Mouse (Mus musculus) right cerebral cortex, postnatal 10 days (tissue): Measurements from ENCODE around the gene Zfp282.

Source experiments
- DNase-seq, 2 experiments: peaks; one replicate each; pipeline ENCODE4 v3.0.0; 2021; ENCODE audit warnings: low spot score in 2 of 2

The Zfp282 gene

DNA sequence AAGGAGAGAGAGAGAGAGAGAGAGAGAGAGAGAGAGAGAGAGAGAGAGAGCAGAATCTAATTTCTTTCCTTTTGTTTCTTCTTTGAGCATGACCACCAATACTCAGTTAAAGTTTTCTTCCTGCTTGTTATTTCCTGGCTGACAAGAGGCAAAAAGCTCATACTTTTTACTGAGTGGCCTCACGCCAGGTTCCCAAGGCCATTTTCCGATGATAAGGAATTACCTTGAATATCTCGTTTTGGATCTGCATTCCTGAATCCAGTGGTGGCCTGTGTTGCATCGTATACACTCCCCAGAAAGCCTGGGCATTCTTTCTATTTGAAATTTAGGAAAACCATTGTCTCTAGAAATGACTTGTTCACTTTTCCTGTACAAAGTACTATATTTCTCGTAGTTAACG, 22.4 kb downstream of the Zfp282 start:
- no peak for DNase-seq

DNA sequence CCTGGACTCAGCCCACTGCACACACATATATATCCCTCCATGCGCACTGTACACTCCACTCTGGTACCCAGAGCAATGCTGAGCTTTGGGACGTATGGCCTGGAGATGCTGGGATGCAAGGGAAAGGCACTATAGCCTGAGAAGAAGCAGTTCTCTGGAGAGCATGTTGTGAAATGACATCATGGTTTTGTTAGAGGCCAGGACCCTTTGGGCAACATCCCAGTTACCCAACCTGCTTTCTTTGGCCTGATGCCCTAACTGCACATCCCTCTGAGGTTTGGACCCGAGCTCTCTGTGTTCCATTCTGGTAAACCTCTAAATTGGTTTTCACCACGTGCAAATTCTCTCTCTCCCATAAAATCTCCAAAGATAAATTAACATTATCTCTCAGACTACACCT, 26.6 kb downstream of the Zfp282 start:
- DNase-seq = no peak

DNA sequence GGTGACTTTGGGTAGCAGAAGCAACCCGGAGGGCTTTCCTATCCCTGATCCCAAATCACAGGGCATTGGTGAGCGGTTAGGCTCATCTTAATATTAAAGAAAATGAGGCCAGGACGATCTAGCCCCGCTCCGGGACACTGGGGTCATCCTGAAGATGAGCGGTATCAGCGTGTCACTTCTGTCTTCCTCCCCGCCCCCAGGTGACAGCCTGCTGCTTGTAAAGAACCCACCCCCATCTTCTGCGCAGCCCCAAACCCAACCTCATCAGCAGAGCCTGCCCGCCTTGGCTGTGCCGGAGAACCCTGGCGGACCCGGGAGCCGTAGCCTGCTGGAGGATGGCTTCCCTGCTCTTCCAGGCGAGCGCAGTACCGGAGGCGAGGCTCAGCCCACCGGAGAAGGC, 27.4 kb downstream of the Zfp282 start:
- no peak for DNase-seq

DNA sequence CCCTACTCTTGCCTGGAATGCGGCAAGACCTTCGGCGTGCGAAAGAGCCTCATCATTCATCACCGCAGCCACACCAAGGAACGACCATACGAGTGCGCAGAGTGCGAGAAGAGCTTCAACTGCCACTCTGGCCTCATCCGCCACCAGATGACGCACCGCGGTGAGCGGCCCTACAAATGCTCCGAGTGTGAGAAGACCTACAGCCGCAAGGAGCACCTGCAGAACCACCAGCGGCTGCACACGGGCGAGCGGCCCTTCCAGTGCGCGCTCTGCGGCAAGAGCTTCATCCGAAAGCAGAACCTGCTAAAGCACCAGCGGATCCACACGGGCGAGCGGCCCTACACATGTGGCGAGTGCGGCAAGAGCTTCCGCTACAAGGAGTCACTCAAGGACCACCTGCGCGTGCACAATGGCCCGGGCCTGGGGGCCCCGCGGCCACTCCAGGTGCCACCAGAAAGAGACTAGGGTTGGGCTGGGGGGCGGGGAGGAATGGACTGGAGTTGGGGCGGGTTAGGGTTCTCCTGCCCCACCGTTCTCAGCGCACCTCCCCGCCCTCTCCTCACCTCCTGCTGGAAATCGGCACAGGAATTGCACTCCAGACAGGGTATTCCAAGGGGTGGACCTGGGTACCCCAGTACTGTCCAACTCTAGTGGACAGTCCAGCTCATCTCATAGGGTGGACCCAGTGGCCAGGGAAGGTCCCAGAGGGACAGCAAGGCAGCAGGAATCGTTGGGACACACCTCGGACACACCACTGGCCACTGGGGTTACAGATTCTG, 28.1 kb downstream of the Zfp282 start:
- no peak for DNase-seq

DNA sequence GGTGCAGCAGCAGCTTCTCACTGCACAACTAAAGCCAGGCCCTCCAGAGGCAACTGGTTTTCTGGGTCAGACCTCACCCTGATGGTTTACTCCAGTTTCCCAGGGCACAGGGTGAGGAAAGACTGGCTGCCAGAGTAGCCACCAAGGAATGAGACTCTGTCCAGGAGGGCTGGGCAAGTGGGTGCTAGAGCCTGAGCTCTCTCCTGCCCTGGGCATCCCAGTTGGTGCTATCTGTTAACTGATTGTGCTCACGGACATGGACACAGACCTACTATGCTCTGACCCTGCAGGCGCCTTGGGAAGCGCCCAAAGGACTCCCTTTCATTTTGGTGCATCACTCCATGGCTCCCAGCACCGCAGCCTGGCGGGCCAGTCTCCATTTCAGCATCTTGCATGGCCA, 29.3 kb downstream of the Zfp282 start:
- no peak for DNase-seq

DNA sequence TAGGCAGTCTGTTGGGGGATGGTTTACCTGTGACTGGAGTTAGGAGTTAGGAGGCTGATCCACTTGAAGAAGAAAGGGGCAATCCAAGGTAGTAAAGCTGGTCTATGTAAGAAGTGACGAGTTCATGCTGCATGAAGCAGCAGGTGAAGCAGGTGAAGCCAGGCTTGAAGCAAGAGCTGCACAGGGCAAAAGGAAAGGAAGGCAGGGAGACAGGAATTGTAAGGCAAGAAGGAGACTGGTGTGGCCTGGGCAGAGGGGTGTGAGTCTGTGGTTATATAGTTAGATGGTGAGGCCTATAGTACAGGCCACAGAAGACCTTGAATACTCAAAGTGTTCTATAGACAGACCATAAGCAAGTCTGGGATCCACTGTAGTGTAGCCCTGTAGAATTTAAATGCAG, 32.0 kb downstream of the Zfp282 start:
- no peak for DNase-seq

DNA sequence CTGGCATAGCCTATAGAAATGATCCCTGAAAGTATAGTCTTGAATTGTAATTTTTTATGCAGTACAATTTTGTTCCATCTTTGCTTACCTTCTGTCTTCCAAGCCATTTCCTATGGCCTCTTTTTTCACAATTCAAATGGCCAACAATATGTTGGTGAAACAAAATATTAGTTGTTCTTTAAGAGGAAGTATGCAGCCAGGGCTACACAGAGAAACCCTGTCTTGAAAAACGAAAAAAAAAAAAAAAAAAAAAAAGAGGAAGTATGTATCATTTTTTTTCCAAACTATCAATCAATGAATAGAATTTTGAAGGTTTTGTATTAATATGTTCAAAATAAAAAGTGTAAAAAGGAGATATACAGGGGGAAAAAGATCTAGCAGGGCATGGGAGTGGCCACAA, 34.6 kb downstream of the Zfp282 start:
- no peak for DNase-seq

DNA sequence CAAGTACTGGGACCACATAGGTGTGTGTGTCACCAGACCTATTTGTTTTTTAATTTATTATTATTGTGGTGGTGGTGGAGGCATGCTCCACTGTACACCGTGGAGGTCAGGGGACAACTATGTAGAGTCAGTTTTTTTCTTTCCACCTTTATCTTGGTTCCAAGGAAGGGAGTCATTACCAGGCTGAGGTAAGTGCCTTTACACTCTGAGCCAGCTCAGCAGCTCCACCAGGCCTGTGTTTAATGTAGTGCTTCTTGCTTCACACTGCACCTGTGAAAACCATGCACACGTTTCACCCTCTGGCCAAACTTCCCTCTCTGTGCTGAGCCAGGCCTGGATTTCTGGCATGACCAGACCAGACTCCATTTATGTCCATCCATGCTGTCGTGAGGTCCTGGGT, 36.0 kb downstream of the Zfp282 start:
- DNase-seq = no peak

DNA sequence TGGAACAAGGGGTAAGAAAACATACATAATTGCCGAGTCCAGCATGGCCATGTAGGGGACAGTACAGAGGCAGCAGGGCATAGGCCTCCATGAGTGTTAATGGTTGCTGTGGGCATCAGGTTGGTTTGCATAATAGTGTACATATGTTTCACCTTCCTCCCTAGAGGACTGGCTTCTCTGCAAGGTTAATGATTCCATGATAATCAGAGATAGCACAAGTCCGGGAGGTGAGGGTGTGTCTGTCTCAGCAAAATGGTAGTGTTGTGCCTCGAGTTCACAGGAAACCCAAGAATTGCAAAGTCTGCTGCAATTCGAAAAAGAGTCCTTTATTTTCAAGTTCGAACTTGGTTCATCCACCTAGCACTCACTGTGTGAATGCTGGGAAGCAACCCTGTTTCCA, 40.0 kb downstream of the Zfp282 start:
- DNase-seq = no peak

DNA sequence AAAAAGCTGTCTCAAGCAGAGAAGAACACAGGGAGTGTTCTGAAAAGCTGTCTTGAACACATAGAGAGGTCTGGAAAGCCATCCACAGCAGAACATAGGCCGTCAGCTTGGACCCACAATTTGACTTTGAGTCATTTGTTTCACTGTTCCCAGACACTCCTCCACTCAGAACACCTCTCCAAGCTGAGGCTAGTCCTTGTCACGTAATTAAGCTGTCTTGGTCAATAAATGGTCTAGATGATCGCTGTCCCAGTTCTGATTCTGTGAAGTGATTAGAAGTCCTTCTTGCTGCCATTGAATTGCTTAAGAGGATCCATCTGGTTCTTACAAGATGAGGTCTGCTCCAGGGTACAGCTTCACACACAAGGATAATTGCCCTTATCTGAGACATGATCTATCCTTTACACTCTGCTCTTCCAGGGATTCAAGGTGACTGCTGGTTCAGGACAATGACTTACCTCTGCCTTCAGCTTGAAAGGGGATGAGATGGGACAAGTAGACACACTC, 41.8 kb downstream of the Zfp282 start:
- no peak for DNase-seq

DNA sequence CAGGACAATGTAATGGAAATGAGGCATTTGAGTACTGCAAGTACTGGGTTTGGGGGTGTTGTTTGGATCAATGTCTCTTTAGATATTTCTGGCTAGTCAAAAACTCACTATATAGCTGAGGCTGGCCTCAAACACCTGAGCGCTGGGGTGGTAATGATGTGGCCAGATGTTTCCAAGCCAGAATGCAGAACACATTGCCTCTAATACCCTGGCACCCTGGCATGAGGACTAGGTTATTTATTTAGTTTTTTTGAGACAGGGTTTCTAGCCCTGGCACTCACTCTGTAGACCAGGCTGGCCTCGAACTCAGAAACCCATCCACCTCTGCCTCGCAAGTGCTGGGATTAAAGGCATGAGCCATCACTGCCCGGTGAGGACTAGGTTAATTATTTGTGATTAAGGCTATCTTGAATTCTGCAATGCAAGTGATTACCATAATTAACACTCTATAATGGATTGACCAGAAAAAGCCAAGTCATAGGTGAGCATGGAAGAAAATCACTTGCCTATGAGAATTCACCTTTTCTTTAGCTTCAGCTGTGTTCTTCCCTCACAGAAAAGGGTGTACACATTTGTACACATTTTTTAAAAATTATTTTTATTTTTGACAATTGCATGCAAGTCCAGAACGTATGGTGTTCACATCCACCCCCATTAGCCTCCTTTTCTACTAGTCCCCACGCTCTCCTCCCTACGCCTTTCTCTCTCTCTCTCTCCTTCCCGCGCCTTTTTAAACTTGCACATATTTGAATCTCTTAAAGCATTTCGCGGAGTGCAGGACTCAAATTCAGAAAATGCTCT, 42.8 kb downstream of the Zfp282 start:
- DNase-seq = no peak

DNA sequence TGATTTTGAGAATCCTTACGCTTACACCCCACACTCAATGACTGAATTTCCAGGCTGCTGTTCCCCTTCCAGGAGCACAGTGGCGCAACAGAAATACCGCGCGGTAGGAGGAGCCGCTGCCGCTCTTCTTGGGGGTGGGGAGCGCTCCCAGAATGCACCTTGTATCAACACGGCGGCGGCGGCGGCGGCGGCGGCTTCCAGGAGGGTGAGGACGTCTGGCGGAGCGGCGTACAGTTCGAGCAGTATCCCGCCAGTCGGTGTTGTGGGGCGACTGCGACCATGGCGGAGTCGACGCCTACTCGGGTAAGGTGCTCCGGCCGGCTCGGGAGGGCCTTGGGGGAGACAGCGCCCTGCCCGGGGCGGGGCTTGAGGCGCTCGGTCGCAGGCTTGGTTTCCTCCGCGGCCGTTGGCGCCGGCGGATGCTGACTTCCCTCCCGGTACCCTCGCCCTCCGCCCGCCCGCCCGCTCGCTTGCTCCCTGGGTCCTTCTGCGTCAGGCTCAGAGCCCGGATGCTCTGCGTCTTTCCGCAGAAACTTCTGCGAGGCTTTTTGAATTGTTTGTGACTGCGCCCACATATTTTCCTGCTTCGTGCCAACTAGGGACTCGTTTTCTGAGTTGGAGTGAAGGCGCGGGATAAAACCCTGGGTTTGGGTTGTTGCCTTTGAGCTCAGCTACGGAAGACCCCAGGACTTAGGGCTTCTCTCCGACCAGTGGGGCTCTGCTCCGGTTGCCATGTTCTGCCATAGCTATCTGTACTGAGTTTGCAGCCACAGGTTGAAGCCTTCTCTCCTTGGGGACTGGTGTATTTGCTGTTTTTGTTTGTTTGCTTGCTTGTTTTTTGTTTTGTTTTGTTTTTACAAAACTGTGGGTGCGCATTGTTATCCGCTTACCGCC, 43.7 kb downstream of the Zfp282 start, which contains the start of gene Zfp212:
Zfp212 (plus strand) TSS at position 30 of the 894 bp plus-strand sequence.
- DNase-seq = peak; percentile 94

DNA sequence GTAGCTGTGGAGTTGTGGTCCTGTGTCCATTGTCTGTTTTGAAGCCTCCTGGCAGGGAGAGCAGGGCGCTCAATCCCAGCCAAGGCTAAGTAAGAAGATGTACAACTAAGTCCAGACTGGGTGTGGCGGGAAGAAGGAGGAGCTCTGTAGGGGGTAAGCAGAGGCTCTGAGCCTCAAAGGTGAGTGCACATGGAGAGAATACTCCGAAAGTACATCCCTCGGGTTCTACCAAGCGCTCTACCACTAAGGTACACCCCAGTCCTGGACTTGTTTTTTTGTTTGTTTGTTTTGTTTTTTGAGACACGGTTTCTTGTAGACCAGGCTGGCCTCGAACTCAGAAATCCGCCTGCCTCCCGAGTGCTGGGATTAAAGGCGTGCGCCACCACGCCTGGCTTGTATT, 65.5 kb downstream of the Zfp282 start:
- DNase-seq = no peak

DNA sequence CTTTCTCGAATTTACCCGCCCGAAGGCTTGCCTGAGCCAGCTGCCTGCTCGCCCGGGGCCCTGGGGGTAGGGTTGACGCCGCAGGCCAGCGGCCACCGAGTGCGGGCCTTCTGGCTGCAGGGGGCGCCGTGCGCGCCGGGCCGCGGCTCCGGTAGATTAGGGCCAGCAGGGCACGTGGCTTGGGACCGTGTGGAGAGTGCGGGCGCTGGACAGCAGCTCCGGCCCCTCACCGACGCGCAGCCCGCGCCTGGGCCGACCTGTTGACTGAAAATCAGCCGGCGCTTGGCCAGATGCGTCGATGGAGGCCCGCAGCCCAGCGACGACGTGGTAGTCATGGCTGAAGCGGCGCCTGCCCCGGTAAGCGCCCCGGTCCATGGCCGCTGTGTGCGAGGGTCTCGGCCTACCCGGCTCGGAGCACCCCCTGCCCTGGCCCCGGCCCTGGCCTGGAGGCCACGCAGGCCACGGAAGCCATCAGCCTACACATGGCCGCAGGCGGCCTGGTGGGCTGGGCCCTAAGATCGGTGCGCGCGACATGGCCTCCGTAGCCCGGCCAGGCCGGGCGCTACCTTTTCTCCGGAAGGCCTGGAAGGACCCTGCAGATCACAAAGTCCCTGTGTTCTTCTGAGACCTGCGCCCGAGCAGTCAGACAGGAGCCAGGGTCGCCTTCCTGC, 66.2 kb downstream of the Zfp282 start:
- peak; percentile 59 to 74 for DNase-seq

DNA sequence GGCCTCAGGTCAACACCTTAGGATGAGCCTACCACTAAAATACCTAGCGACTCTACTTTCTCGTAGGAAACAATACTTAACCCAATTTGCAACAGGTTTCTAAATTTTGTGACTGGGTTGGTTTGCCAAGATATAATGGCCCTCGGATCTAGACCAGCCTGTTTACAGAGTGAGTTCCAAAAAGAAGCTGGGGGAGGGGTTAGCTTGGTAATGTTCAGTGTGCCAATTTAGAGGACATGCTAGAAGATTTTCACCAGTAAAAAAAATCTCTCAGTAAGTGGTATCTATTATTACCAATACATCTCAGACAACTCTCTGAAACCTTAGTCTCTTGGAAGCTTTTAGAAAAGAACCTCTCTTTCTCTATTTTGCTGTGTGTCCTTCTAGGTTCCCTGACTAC, 66.7 kb downstream of the Zfp282 start:
- DNase-seq = no peak

DNA sequence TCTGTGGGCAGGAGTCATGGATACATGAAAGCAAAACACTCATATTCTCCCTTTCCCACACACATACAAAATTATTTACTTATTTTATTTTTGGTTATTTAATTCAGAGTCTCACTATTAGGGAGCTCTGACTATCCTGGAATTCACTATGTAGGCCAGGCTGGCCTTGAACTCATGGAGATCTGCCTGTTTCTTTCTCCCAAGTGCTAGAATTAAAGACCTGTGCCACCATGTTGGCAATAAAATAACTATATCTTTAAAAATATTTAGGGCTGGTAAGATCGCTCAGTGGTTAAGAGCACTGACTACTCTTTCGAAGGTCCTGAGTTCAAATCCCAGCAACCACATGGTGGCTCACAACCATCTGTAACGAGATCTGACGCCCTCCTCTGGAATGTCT, 70.4 kb downstream of the Zfp282 start:
- DNase-seq = no peak

DNA sequence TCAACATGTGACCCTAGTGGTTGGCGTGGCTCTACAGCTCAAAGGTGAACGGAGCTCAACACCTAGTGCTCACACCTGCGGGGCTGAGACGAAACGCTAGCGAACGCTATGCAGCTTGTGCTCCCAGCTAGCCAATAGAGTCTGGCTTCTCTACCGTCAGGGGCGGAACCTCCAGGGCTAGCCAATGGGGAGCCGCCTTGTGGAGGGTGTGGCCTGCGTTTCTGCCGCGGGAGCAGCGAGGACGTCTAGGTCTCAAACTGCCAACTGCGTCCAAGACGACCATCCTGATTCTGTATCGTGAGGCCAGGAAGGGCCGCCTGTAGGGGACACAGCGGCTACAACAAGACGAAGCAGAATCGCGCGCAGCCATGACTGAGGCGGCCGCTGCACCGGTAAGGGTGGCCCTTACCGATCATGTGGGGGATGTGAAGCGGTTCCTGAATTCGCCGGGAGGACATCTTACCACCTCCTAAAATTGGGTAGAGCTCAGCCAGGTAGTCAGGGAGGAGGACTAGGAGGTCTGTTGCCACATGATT, 76.3 kb downstream of the Zfp282 start, which contains the start of gene Zfp956:
Zfp956 (plus strand) TSS at position 200 of the 536 bp plus-strand sequence.
- peak; percentile 96 to 97 for DNase-seq

DNA sequence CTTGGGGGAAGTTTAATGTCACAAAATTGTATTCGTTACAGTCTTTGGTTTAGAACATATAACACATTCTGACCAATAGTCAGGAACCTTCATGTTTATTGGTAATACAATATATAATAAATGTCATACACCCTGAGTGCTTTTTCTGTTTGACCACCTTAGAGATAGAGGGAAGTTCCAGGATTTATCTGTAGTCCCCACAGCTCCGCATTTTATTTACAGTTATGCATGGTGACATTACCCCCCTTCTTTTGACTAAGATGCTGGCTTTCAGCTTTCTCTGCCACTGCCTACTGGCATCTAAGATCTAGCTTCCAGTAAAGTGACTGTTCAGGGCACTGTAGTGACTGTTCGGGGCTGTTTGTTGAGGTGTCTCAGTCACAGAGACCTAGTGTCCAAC, 77.4 kb downstream of the Zfp282 start:
- DNase-seq = no peak

DNA sequence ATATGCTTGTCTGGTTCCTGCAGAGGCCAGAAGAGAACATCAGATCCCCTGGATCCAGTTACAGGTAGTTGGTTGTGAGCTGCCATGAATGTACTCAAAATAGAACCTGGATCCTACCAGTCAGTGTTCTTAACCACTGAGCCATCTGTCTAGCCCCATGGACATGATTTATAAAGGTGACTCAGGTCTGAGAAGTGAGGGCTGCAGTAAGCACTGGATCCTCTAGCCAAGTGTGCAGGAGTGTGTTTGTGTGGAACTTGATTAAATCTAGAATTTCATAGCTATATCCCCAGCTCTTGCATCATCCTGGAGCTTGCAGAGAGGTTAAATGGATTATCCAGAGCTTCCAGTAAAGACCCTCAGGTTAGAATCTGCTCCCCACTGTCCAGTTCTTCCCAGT, 80.8 kb downstream of the Zfp282 start:
- no peak for DNase-seq
